Mouse (Mus musculus) leukemia stem cell, adult 10-12 weeks (primary cell): Measurements from ENCODE around the gene Gsdma2. TPM values are rescaled to one million over a fixed set of nuclear protein-coding genes. Genes with fewer than 3 reads are reported as not detected.

Source experiments
- polyA plus RNA-seq: library from polyadenylated mRNA; stranded (reverse); fragments of >175 nt; gene quantifications from 2 replicates; pipeline ENCODE4 v1.2.3, GENCODE M21; 2012; ENCODE audit warnings: low replicate concordance

The Gsdma2 gene
- not detected in 2 replicates for polyA plus RNA-seq

GRCm38 (mm10) chr11:98646459-98646858 is at the start of gene Gsdma2:
TSS of gene Gsdma2 (plus strand) at chr11:98646759.

GRCm38 (mm10) chr11:98597991-98598390 is 48.6 kb upstream of the Gsdma2 start, which contains the start of gene Lrrc3c:
TSS of gene Lrrc3c (plus strand) at chr11:98598291.

DNA sequence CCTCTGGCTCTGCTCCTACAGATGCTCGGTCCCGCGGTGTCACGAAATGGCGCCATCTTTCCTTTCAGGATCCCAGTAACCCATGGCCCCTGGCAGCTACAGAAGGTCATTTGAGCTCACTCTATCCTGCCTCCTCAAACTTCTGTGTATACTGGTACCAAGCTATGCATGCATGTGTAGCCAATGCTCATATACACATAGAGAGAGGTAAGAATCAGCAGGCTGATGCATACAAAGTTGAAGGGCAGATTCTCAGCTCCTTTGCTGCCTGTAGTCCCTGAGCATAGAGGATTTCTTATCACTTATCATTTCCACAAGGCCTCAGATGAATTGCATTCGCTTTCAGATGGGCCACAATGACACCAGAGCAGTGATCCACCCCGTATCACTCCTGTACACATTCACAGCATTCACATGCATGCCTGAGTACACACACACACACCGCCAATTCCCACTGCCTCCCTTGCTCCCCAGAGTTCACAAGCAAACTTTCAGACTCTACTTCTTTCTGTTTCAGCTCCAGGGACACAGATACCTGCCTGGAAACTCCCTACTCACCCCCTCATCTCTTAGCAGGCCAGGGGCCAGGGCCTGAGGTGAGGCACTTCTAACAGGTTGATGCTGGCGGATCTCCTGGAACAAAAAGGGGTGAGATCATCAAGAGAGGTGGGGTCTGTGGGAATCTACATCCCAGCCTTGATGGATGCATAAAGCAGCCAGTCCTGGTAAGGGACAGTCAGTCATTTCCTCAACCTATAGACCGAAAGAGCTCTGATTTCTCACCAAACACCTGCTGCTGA is 20.7 kb upstream of the Gsdma2 start, which contains the start of the genes Gm12355 and Gsdma3:
TSS of gene Gm12355 (minus strand) at position 51 of the 800 bp plus-strand sequence.
TSS of gene Gsdma3 (plus strand) at position 750 of the 800 bp plus-strand sequence.

GRCm38 (mm10) chr11:98664091-98664490 is 17.5 kb downstream of the Gsdma2 start, which contains the start of gene Gsdma:
TSS of gene Gsdma (plus strand) at chr11:98664351.

DNA sequence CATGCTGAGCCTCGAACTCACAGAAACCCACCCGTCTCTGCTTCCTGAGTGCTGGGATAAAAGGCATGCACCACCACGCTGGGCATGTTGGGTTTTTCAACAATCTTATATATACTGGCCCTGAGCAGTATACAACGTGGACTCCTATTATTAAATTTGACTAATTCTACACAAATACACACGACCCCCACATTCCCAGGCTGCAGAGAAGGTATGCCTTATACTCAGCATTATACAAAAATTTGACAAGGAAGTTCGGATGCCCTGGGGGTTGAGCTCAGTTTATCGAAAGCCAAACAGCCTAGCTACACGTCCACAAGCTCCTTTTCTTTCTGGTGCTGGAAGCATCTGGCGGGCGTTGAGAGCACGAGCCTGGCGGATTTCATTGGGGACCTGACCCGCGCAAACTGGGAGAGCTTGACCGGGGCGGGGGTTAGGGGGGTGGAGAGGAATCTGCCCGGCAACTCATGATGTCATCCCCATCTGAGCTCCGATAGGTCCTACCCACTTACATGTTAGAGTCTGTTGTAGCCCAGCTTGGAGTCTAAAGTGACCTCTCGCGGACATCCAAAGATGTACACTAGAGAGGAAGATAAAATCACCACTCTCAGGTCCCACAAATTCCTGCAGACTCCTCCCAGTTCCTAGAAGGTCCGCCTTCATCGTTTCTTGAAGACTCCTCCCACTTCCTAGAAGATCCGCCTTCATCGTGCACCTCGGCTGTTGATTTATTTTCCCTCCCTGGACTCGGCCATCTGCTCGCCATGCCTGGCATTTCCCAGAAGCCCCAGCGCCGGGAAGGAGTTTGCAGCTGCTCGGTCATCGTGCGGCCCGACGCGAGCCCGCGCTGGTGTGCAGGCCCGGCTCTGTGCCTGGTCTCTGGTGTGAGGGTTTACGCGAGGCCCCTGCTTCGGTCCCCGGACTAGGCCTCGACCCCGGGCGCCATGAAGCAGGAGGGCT is 35.5 kb downstream of the Gsdma2 start, which contains the start of gene Psmd3:
TSS of gene Psmd3 (plus strand) at position 769 of the 960 bp plus-strand sequence.

GRCm38 (mm10) chr11:98701213-98701670 is 54.7 kb downstream of the Gsdma2 start, which contains the start of gene Csf3:
TSS of gene Csf3 (plus strand) at chr11:98701263.

Other genes with a start within 250 kb of the Gsdma2 start
- 15.5 and 16.9 TPM in 2 replicates for gene Pgap3, start 246.3 kb upstream of the Gsdma2 start, polyA plus RNA-seq
- 0.56 and 1.1 TPM in 2 replicates for gene Erbb2, start 234.3 kb upstream of the Gsdma2 start, polyA plus RNA-seq
- 9.1 and 24.6 TPM in 2 replicates for gene Mien1, start 207.8 kb upstream of the Gsdma2 start, polyA plus RNA-seq
- 0.96 and 2.4 TPM in 2 replicates for gene Grb7, start 200.4 kb upstream of the Gsdma2 start, polyA plus RNA-seq
- 8.4 and 9.6 TPM in 2 replicates for gene Ikzf3, start 100.7 kb upstream of the Gsdma2 start, polyA plus RNA-seq
- gene Zpbp2, start 95.7 kb upstream of the Gsdma2 start, polyA plus RNA-seq, result 0.98 and 1.0 TPM in 2 replicates
- gene Ormdl3, start 59.4 kb upstream of the Gsdma2 start, polyA plus RNA-seq, result 60.4 and 108 TPM in 2 replicates
- gene Lrrc3c, start 48.5 kb upstream of the Gsdma2 start, polyA plus RNA-seq, result not detected in 2 replicates
- gene Gm12355, start 21.1 kb upstream of the Gsdma2 start, polyA plus RNA-seq, result not detected in 2 replicates
- not detected in 2 replicates for gene Gsdma3, start 20.4 kb upstream of the Gsdma2 start, polyA plus RNA-seq
- gene Gsdma, start 17.6 kb downstream of the Gsdma2 start, polyA plus RNA-seq, result 0.67 TPM in 1 of 2 replicates, not detected in the other
- gene Psmd3, start 35.8 kb downstream of the Gsdma2 start, polyA plus RNA-seq, result 193 and 224 TPM in 2 replicates
- gene Csf3, start 54.5 kb downstream of the Gsdma2 start, polyA plus RNA-seq, result 0.41 TPM in 1 of 2 replicates, not detected in the other
- gene Med24, start 82.7 kb downstream of the Gsdma2 start, polyA plus RNA-seq, result 111 and 145 TPM in 2 replicates
- gene Thra, start 93.9 kb downstream of the Gsdma2 start, polyA plus RNA-seq, result 41.6 and 45.3 TPM in 2 replicates
- 1.6 and 4.8 TPM in 2 replicates for gene Nr1d1, start 128.6 kb downstream of the Gsdma2 start, polyA plus RNA-seq
- gene Msl1, start 148.8 kb downstream of the Gsdma2 start, polyA plus RNA-seq, result 68.7 and 118 TPM in 2 replicates
- gene Casc3, start 158.1 kb downstream of the Gsdma2 start, polyA plus RNA-seq, result 33.5 and 39.4 TPM in 2 replicates
- gene Rapgefl1, start 190.0 kb downstream of the Gsdma2 start, polyA plus RNA-seq, result 0.37 and 0.64 TPM in 2 replicates
- 35.8 and 37.7 TPM in 2 replicates for gene Wipf2, start 216.9 kb downstream of the Gsdma2 start, polyA plus RNA-seq